Mouse (Mus musculus) midbrain, embryonic 13.5 days (tissue): ENCODE measurements around the gene B4galnt2. TPM values are rescaled to one million over a fixed set of nuclear protein-coding genes. Genes with fewer than 3 reads are reported as not detected.

Source experiments
- ATAC-seq: fragments of 200-750 bp; cut with Nextera tagmentation; 2 replicates; pipeline ENCODE4 v1.8.0; 2017; ENCODE audit warnings: mild to moderate bottlenecking, moderate TSS enrichment, moderate library complexity
- H3K27ac ChIP-seq: fragments of 300-500 bp; sonication (generic); 2 replicates; pipeline ENCODE4 v1.5.1; 2015; ENCODE audit warnings: inconsistent platforms, mild to moderate bottlenecking, moderate library complexity
- H3K27me3 ChIP-seq: fragments of 300-500 bp; sonication (generic); 2 replicates; pipeline ENCODE4 v1.6.1; 2015; ENCODE audit warnings: mild to moderate bottlenecking, inconsistent platforms
- H3K36me3 ChIP-seq: fragments of 300-500 bp; sonication (generic); 2 replicates; pipeline ENCODE4 v1.6.1; 2015; ENCODE audit warnings: mild to moderate bottlenecking, inconsistent platforms
- H3K4me1 ChIP-seq: fragments of 300-500 bp; sonication (generic); replicated peaks from 2 replicates; pipeline ENCODE4 v1.6.1; 2015; ENCODE audit warnings: inconsistent platforms
- H3K4me2 ChIP-seq: fragments of 300-500 bp; sonication (generic); replicated peaks from 2 replicates; pipeline ENCODE4 v1.6.1; 2015; ENCODE audit warnings: moderate library complexity, mild to moderate bottlenecking, inconsistent platforms
- H3K4me3 ChIP-seq: fragments of 300-500 bp; sonication (generic); replicated peaks from 2 replicates; pipeline ENCODE4 v1.5.1; 2015; ENCODE audit warnings: mild to moderate bottlenecking, inconsistent platforms
- H3K9ac ChIP-seq: fragments of 300-500 bp; sonication (generic); replicated peaks from 2 replicates; pipeline ENCODE4 v1.6.1; 2015; ENCODE audit warnings: mild to moderate bottlenecking, inconsistent platforms
- H3K9me3 ChIP-seq: fragments of 300-500 bp; sonication (generic); 2 replicates; pipeline ENCODE4 v1.6.1; 2016; ENCODE audit warnings: mild to moderate bottlenecking, inconsistent platforms
- WGBS: fragments of 180-500 bp; shearing (Covaris S2); methylation state at CpG from one replicate; pipeline ENCODE4 v1.1.7; 2015; 5-methylcytosine and 5-hydroxymethylcytosine counted together
- polyA plus RNA-seq: library from polyadenylated mRNA; unstranded; fragments of >200 nt; fragmentation: Nextera tagmentation; extraction: Ambion mirVana; gene quantifications from 2 replicates; pipeline ENCODE4 v1.2.1, GENCODE M21; 2015

The B4galnt2 gene
- polyA plus RNA-seq, 1 experiment from 2014 or later, result not detected

DNA sequence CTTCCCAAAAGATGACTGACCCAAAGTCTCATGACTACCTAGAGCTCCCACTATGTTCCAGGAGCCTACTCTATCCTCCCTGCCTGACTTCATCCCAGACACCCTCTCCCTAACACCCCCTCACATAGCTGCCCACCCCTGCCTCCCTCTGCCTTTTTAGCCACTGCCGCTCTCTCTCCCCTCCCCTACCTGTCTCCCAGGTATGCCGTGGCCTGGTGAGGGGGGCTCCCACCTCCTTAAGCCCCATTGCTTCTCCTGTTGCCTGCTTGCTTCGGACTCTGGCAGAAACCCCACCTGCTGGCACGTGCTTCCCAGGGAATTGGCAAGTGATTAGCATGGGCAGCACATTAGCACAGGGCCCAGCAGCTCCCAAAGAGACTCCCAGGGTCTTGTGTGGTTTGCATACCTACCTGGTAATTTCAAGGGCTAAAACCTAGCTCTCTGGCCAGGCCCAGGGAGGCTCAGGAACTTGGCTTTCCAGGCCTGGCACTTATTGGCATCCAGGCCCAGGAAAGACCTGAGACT, 85.1 kb downstream of the B4galnt2 start:
- H3K4me3 ChIP-seq, result no peak overlapping the region; the same call in 1 of the 2 replicates
- no peaks in the 10 kb centered on the region for H3K36me3 ChIP-seq
- H3K4me2 ChIP-seq, result no peak overlapping the region
- H3K9me3 ChIP-seq, result no peaks in the 10 kb centered on the region
- H3K27me3 ChIP-seq, result peaks cover 97% of the 10 kb centered on the region
- no peak for ATAC-seq
- 32% methylated on average over 4 of the region's 4 CpGs for WGBS
- no peak overlapping the region for H3K9ac ChIP-seq
- peaks cover 37% of the 10 kb centered on the region for H3K4me1 ChIP-seq
- H3K27ac ChIP-seq, result no peak overlapping the region

DNA sequence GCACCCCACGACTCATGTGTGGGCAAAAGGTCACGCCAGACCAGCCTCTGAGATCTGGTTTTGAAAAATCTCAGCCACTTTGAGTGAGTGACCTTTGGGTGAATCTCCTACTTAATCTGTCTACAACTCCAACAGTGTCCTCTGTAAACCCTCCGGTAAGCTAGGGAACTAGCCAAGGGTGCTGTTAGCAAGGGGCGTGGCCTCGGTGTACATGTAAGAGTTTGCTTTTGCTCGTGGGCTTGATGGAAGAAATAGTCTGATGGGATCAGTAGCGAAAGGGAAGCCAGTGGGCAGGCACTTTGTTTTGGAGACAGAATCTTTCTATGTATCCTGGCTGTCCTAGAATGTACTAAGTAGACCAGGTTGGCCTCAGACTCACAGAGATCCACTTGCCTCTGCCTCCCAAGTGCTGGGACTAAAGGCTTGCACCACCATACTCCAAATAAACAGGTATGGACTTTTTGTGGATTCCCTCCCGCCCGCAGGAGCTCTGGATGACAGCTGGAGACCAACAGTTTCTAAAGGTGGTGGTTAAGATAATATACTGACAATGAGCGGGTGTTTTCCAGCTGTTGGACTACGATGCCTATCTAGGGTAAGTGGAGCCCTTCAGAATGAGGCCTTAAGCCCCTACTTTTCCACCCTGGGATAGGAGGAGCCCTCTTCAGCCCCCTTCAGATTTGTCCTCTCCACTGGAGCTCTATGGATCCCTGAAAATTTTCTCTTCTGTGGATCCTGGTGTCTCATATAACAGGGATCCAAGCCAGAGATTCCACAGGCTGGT, 86.3 kb downstream of the B4galnt2 start:
- peaks cover 91% of the 10 kb centered on the region for H3K27me3 ChIP-seq
- 76% methylated on average over 11 of the region's 11 CpGs for WGBS
- peaks cover 29% of the 10 kb centered on the region for H3K4me1 ChIP-seq
- no peak overlapping the region for H3K27ac ChIP-seq
- H3K9ac ChIP-seq, result no peak overlapping the region
- no peaks in the 10 kb centered on the region for H3K9me3 ChIP-seq
- no peaks in the 10 kb centered on the region for H3K36me3 ChIP-seq
- no peak for ATAC-seq
- H3K4me2 ChIP-seq, result no peak overlapping the region
- no peak overlapping the region for H3K4me3 ChIP-seq

DNA sequence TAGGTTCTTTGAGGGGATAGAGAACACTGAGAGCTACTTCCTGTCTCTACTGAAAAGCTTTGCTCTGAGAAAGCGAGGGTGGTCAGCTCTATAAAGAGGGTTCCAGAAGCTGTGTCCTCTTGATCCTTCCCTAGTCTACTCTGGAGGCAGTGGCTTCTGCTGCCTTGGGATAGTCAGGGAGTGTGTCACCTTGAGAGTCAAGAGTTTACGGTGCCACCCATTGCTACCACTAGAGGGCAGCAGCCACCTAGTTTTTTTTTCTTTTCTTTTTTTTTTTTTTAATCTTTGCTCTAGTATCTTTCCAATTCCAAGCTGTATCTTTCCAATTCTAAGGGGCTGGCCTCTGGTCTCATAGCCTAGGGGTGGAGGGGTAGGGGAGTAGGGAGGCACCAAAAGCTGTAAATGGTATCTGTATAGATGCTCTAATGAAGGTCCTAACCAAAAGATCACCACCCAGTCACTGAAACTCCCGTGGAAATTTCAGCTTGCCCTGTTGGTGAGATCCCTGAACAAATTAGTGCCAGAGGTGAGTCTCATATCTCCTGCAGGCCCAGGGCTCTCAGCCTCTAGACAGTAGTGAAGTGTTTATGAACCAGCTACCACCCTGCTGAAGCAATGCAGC, 87.1 kb downstream of the B4galnt2 start:
- H3K9me3 ChIP-seq, result no peaks in the 10 kb centered on the region
- H3K4me2 ChIP-seq, result no peak overlapping the region
- ATAC-seq, result no peak
- 20% methylated on average over 3 of the region's 3 CpGs for WGBS
- peaks cover 25% of the 10 kb centered on the region for H3K4me1 ChIP-seq
- H3K4me3 ChIP-seq, result no peak overlapping the region
- H3K27ac ChIP-seq, result no peak overlapping the region
- H3K9ac ChIP-seq, result no peak overlapping the region
- H3K36me3 ChIP-seq, result no peaks in the 10 kb centered on the region
- peaks cover 91% of the 10 kb centered on the region for H3K27me3 ChIP-seq

DNA sequence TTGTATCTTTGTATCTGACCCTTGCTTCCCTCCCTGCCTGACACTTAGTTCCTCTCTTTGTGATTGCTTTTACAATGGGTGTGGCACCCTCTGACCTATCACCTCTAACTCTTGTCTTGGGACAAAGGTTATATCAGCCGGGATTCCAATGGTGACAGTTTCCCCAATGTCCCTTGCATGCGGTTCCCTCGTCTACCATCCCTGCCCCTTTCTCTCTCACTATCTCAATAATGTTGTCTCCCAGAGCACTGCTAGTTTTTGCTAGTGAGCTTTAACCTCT, 87.6 kb downstream of the B4galnt2 start:
- WGBS, result 32% methylated on average over 3 of the region's 3 CpGs
- ATAC-seq, result no peak
- H3K27ac ChIP-seq, result no peak overlapping the region
- no peaks in the 10 kb centered on the region for H3K36me3 ChIP-seq
- H3K4me3 ChIP-seq, result no peak overlapping the region
- H3K4me1 ChIP-seq, result peaks cover 25% of the 10 kb centered on the region
- H3K4me2 ChIP-seq, result no peak overlapping the region
- H3K9me3 ChIP-seq, result no peaks in the 10 kb centered on the region
- H3K9ac ChIP-seq, result no peak overlapping the region
- H3K27me3 ChIP-seq, result peaks cover 91% of the 10 kb centered on the region

DNA sequence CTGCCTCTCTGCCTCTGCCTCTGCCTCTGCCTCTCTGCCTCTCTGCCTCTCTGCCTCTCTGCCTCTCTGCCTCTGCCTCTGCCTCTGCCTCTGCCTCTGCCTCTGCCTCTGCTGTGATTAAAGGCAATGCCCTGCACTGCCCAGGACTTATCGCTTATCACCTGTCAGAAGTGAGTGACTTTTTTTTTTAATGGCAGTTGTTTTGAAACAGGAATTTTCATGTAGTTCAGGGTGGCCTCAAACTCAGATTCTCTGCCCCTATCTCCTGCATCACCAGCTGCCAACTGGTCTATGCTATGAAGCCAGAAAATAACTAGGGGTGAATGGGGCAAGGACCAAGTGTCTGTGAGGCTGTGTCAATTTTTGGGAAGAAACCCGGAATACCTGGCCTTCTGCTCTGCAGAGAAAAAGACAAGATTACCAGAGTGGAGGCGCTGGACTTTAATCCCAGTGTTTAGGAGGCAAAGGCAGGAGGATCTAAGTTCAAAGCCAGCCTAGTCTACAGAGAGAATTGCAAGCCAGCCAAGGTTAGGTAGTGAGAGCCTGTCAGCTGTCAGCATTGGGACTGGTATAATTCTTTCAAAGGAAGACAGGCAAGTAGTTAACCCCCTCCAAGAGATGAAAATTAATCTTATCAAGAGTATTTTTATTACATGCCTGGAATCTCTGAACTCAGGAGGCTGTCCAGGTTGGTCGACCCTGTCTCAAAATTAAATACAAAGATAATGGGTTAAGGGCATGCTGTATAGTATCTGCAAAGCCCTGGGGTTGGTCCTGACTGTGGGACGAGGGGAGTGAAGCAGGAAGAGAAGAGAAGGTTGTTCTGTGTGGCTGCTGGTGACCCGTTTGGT, 88.1 kb downstream of the B4galnt2 start:
- Histone ChIP-seq H3K27ac (no peak overlapping the region), H3K36me3 (no peaks in the 10 kb centered on the region), H3K4me1 (peaks cover 25% of the 10 kb centered on the region), H3K4me2 (no peak overlapping the region), H3K9ac (no peak overlapping the region), H3K27me3 (peaks cover 90% of the 10 kb centered on the region), H3K4me3 (no peak overlapping the region), H3K9me3 (no peaks in the 10 kb centered on the region)
- ATAC-seq, result no peak
- WGBS, result 53% methylated on average over 6 of the region's 6 CpGs

DNA sequence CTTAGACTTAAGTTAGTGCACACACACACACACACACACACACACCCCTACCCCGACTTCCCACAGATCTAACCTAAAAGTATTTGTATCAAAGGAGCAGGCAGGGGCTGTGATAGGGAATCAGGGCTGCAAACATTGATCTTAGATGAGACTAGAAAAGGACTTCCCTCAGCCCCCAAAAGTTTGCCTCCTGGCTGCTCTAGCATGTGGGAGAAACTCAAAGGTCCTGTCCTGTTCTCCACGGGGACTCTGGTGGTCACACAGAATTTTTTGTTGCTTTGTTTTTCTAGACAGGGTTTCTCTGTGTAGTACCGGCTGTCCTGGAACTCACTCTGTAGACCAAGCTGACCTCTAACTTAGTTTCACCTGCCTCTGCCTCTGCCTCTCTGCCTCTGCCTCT, 89.1 kb downstream of the B4galnt2 start:
- Histone ChIP-seq H3K9ac (no peak overlapping the region), H3K36me3 (no peaks in the 10 kb centered on the region), H3K27ac (no peak overlapping the region), H3K4me2 (no peak overlapping the region), H3K4me1 (peaks cover 17% of the 10 kb centered on the region), H3K4me3 (no peak overlapping the region), H3K9me3 (no peaks in the 10 kb centered on the region), H3K27me3 (peaks cover 81% of the 10 kb centered on the region)
- no peak for ATAC-seq
- WGBS, result 50% methylated on average over 3 of the region's 3 CpGs

DNA sequence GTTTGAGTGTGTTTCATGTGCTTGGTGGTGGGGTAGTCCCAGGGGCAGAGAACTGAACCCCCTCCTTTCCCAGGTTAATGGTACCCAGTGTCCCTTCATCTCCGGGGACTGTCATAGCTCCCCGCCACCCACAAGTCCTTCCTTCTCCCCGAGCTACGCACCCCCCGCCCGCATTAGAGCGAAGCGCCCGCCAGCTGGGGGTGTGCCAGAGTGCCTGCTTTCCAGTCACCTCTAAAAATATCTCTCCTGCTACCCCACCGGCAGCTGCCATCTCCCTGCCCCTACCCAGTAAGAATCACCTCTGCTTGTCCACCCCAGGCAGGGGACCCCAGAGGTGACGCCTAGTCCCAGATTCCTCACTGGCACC, 89.8 kb downstream of the B4galnt2 start:
- Histone ChIP-seq H3K4me1 (peaks cover 10% of the 10 kb centered on the region), H3K4me2 (peak overlapping the region; percentile 98), H3K27ac (no peak overlapping the region), H3K4me3 (peak overlapping the region; percentile 54), H3K9ac (peak overlapping the region; percentile 78), H3K36me3 (no peaks in the 10 kb centered on the region), H3K9me3 (no peaks in the 10 kb centered on the region), H3K27me3 (peaks cover 73% of the 10 kb centered on the region)
- WGBS, result 2% methylated on average over 11 of the region's 11 CpGs
- ATAC-seq, result peak; percentile 12; the same call in 1 of the 2 replicates

DNA sequence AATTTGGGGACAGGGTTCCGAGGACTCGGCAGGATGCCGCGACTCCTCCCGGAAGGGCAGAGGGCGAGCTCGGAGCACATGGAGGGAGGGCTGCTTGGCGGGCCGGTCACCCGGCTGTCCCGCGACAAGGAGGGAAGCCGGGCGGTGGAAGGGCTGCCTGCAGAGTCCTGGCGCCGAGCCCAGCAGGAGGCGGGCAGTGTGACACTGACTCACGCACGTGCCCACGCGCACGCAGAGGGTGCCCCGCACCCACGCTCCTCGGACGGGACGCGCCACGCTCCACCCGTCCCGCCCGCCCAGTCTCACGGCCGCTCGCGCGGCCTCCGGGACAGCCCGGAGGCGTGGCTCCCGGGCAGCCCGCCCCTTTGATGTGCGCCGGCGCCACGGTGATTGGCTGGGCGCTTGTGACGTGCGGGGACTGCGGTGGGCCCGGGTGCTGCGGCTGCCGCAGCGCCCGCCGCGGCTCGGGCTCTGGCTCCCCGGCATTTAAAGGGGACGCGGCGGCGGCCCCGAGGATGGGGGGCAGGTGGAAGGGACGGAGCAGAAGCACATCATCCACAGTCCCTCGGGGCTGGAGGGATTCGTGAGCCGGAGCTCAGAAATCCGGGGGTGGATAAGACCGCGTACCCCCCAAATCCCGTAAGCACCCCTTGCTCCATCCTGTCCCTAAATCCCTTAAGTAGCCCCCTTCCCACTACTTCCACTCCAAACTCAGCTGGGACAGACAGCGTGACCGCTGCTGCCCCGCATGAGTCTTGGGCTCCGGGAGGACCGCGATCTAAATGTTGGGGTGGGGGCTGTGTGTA, 90.4 kb downstream of the B4galnt2 start, which contains the start of gene Phospho1:
Gene Phospho1, plus strand, starts transcription at position 429 of the 806 bp plus-strand sequence.
- Histone ChIP-seq H3K9me3 (no peaks in the 10 kb centered on the region), H3K36me3 (no peaks in the 10 kb centered on the region), H3K9ac (peak within 1 kb of the TSS; percentile 78), H3K4me3 (peak within 1 kb of the TSS; percentile 54), H3K4me1 (peaks cover 10% of the 10 kb centered on the region), H3K27ac (no peak within 1 kb of the TSS), H3K27me3 (peaks cover 67% of the 10 kb centered on the region), H3K4me2 (peak within 1 kb of the TSS; percentile 98)
- under 1% methylated on average over 58 of the region's 78 CpGs for WGBS
- ATAC-seq, result peak; percentile 98

DNA sequence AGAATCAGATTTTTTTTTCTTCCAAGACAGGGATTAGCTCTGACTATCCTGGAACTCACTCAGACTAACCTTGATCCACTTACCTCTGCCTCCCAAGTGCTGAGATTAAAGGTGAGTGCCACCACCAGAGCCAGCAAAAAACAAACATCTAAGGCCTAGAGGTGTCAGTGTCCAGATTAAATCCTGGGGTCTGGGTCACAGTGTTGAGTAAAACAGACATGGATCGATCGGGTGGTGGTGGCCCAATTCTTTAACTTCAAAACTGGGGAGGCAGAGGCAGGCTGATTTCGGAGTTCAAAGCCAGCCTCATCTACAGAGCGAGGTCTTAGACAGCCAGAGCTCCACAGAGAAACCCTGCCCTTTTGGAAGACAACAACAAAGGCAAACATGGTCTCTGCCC, 92.3 kb downstream of the B4galnt2 start:
- no peak overlapping the region for H3K9ac ChIP-seq
- H3K27me3 ChIP-seq, result peaks cover 51% of the 10 kb centered on the region
- H3K9me3 ChIP-seq, result no peaks in the 10 kb centered on the region
- WGBS, result 97% methylated on average over 4 of the region's 4 CpGs
- H3K36me3 ChIP-seq, result no peaks in the 10 kb centered on the region
- ATAC-seq, result no peak
- peaks cover 10% of the 10 kb centered on the region for H3K4me1 ChIP-seq
- H3K4me3 ChIP-seq, result no peak overlapping the region
- H3K4me2 ChIP-seq, result no peak overlapping the region
- H3K27ac ChIP-seq, result no peak overlapping the region

DNA sequence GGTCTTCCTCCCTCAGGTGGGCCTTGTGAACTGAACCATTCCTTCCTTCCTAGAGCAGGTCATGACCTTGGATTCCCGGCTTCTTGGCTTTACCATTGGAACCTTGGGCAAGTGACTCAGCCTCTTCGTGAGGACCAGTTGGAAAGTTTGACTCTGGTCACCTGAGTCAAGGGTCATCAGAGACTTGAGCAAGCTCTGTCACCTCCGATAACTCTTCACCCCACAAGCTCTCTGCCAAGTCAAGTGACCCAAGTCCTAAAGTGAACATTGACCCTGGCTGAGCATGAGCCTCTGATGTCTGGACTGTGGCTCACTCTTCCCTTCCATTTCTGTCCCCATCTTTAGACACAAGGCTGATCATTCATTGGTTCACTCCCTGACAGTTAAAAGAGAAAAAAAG, 93.2 kb downstream of the B4galnt2 start:
- H3K36me3 ChIP-seq, result no peaks in the 10 kb centered on the region
- no peak overlapping the region for H3K4me3 ChIP-seq
- peaks cover 10% of the 10 kb centered on the region for H3K4me1 ChIP-seq
- no peak overlapping the region for H3K4me2 ChIP-seq
- peaks cover 42% of the 10 kb centered on the region for H3K27me3 ChIP-seq
- ATAC-seq, result no peak
- no peaks in the 10 kb centered on the region for H3K9me3 ChIP-seq
- H3K27ac ChIP-seq, result no peak overlapping the region
- WGBS, result 79% methylated on average over 3 of the region's 3 CpGs
- H3K9ac ChIP-seq, result no peak overlapping the region

DNA sequence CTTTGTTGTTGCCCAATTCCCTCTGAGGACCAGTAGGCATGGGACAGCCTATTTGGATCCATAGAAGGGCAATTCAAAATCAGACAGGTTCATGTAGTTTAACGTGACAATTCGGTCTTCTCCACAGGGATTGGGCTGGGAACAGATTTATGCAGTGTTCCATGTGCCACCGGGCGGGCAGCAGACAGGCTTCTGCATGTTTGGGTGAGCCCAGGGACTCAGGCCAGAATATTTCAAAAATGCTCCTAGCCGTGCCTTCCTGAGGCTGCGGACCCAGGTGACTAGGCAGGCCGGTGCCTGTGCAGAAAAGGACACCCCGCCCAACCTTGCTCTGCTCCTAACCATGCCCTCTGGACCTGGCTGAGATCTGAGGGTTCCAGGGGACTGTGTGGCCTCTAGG, 95.6 kb downstream of the B4galnt2 start:
- H3K4me3 ChIP-seq, result no peak overlapping the region
- H3K9ac ChIP-seq, result no peak overlapping the region
- ATAC-seq, result no peak
- no peak overlapping the region for H3K27ac ChIP-seq
- peaks cover 23% of the 10 kb centered on the region for H3K27me3 ChIP-seq
- H3K4me1 ChIP-seq, result peaks cover 4% of the 10 kb centered on the region; the same call in 1 of the 2 replicates
- no peak overlapping the region for H3K4me2 ChIP-seq
- no peaks in the 10 kb centered on the region for H3K9me3 ChIP-seq
- WGBS, result 91% methylated on average over 8 of the region's 8 CpGs
- no peaks in the 10 kb centered on the region for H3K36me3 ChIP-seq
